ENCODE assay signal across 10 mouse cellular contexts in genomic region chr9:31253866-31254696, GRCm38 (mm10). TPM values are rescaled to one million over a fixed set of nuclear protein-coding genes. Genes with fewer than 3 reads are reported as not detected.
DNase-seq lines count a peak whose midpoint lies in the region; ATAC-seq and TF ChIP-seq lines count a peak whose summit lies in the region.
"Had no signal": no experiment of that assay in that cellular context is flagged by ENCODE, and none has a peak within 500 bp of the region (broad histone marks: within the 10 kb centered on the region; RNA-seq: fewer than 3 reads in every experiment).

No protein-coding gene starts in this region.

- no peaks in the 10 kb centered on the region for H3K27me3 ChIP-seq in lung, embryonic 14.5 days (ENCODE audit: insufficient read depth, low read length)
- no peaks in the 10 kb centered on the region for H3K27me3 ChIP-seq in heart, embryonic 15.5 days

- no peak for DNase-seq in lung, embryonic 14.5 days
- no peak for DNase-seq in lung, adult 18-20 months
- peak; percentile 33 for DNase-seq in adrenal gland, adult 8-10 months
- DNase-seq in lung, postnatal 14 days, result peak; percentile 25
- DNase-seq in gastrocnemius, postnatal 4 days (ENCODE audit: low spot score in 2 of 2), result no peak
- DNase-seq in thymus, adult 18-20 months, result no peak
- DNase-seq in thymus, postnatal 25 days, result no peak

- H3K9ac ChIP-seq in lung, embryonic 14.5 days, result no peak overlapping the region
- H3K9ac ChIP-seq in heart, embryonic 15.5 days, result no peak overlapping the region
- H3K9ac ChIP-seq: forebrain, postnatal 0 days had no signal

- H3K4me3 ChIP-seq in lung, embryonic 14.5 days (ENCODE audit: low read depth, low read length), result 0 out of 2 replicates have a peak overlapping the region, but pooled peaks have one; percentile 6
- 0 out of 2 replicates have a peak overlapping the region, but pooled peaks have one; percentile 28 for H3K4me3 ChIP-seq in heart, embryonic 15.5 days

- H3K36me3 ChIP-seq in lung, embryonic 14.5 days (ENCODE audit: insufficient read depth), result no peaks in the 10 kb centered on the region
- H3K36me3 ChIP-seq in heart, embryonic 15.5 days, result no peaks in the 10 kb centered on the region

- no peak for TF ChIP-seq CTCF in lung, embryonic 14.5 days (IDR thresholded peaks at IDR 0.05; ENCODE audit: low read depth)

- peak overlapping the region; percentile 75 for H3K27ac ChIP-seq in lung, embryonic 14.5 days (ENCODE audit: low read depth)
- peak overlapping the region; percentile 78 for H3K27ac ChIP-seq in heart, embryonic 15.5 days
- H3K27ac ChIP-seq: macrophage had no signal

- peak overlapping the region; percentile 41; the same call in 1 of the 2 replicates for H3K4me2 ChIP-seq in lung, embryonic 14.5 days
- H3K4me2 ChIP-seq in heart, embryonic 15.5 days, result peak overlapping the region; percentile 48; the same call in 1 of the 2 replicates

- peak; percentile 45; the same call in 1 of the 2 replicates for ATAC-seq in lung, embryonic 14.5 days (ENCODE audit: insufficient read depth)
- peak; percentile 53; the same call in 1 of the 2 replicates for ATAC-seq in heart, embryonic 15.5 days (replicated peaks; ENCODE audit: insufficient number of reproducible peaks, insufficient read depth, low FRiP score, low read depth)
- ATAC-seq: forebrain, postnatal 0 days had no signal

- WGBS in lung, embryonic 14.5 days, result 42% methylated on average over 11 of the region's 11 CpGs
- WGBS in heart, embryonic 15.5 days, result 67% methylated on average over 11 of the region's 11 CpGs

- no peaks in the 10 kb centered on the region for H3K9me3 ChIP-seq in lung, embryonic 14.5 days (ENCODE audit: low read depth, low read length)
- no peaks in the 10 kb centered on the region for H3K9me3 ChIP-seq in heart, embryonic 15.5 days (replicated peaks)

- H3K4me1 ChIP-seq in lung, embryonic 14.5 days (ENCODE audit: insufficient read depth), result 0 out of 2 replicates have a peak, but pooled peaks cover 4% of the 10 kb centered on the region
- peaks cover 12% of the 10 kb centered on the region for H3K4me1 ChIP-seq in heart, embryonic 15.5 days (replicated peaks)

RNA-seq across cellular contexts. Expression of gene Prdm10, which starts 26.3 kb away (rescaled TPM):
- 5.7 and 6.7 TPM in 2 replicates for polyA plus RNA-seq in lung, embryonic 14.5 days (2014; fragmentation: Nextera tagmentation; extraction: Ambion mirVana)
- 10 to 100 TPM in 3 of 4 experiments, 1 to 10 TPM in 1; 7.9 to 10.8 (median 10.5) TPM for total RNA-seq in adrenal gland, adult 8-10 months (2022)
- 3.2 and 4.2 TPM in 2 replicates for polyA plus RNA-seq in heart, embryonic 15.5 days (2015; fragmentation: Nextera tagmentation; extraction: Ambion mirVana)
- 1 to 10 TPM; 6.5 to 6.9 TPM for total RNA-seq in gastrocnemius, postnatal 4 days (2021)

RNA-seq across cellular contexts. Expression of gene Aplp2, which starts 42.5 kb away (rescaled TPM):
- 390 and 394 TPM in 2 replicates for polyA plus RNA-seq in lung, embryonic 14.5 days (2014; fragmentation: Nextera tagmentation; extraction: Ambion mirVana)
- 100 to 1,000 TPM; 633 to 794 (median 714) TPM for total RNA-seq in adrenal gland, adult 8-10 months (2022)
- polyA plus RNA-seq in heart, embryonic 15.5 days (2015; fragmentation: Nextera tagmentation; extraction: Ambion mirVana), result 327 and 380 TPM in 2 replicates
- total RNA-seq in gastrocnemius, postnatal 4 days (2021), result 100 to 1,000 TPM; 138 to 143 TPM

Comparison
In these comparisons a context has a peak if more than half of its experiments do, and no peak if none do; other contexts are left out.
1. DNase-seq: peak in adrenal gland, adult 8-10 months (single experiment) and lung, postnatal 14 days (single experiment); none in lung, embryonic 14.5 days (single experiment), lung, adult 18-20 months (0 of 2), gastrocnemius, postnatal 4 days (0 of 2), thymus, adult 18-20 months (0 of 2) and thymus, postnatal 25 days (single experiment).
2. RNA of gene Aplp2, which starts 42.5 kb away (total RNA-seq): 633 to 794 TPM in adrenal gland, adult 8-10 months; 138 to 143 TPM in gastrocnemius, postnatal 4 days; every median in the first group is over 4 times any median in the second.